Mouse (Mus musculus) hindbrain, embryonic 13.5 days (tissue): ENCODE measurements around the gene Tmem259. TPM values are rescaled to one million over a fixed set of nuclear protein-coding genes. Genes with fewer than 3 reads are reported as not detected.

Source experiments
- ATAC-seq: fragments of 200-750 bp; cut with Nextera tagmentation; 2 replicates; pipeline ENCODE4 v1.8.0; 2017; ENCODE audit warnings: moderate TSS enrichment; ENCODE audit not compliant: low FRiP score
- H3K27ac ChIP-seq: fragments of 300-500 bp; sonication (generic); 2 replicates; pipeline ENCODE4 v1.5.1; 2015; ENCODE audit warnings: inconsistent platforms, mild to moderate bottlenecking, moderate library complexity
- H3K27me3 ChIP-seq: fragments of 300-500 bp; sonication (generic); 2 replicates; pipeline ENCODE4 v1.6.1; 2015; ENCODE audit warnings: mild to moderate bottlenecking, inconsistent platforms
- H3K36me3 ChIP-seq: fragments of 300-500 bp; sonication (generic); 2 replicates; pipeline ENCODE4 v1.6.1; 2015; ENCODE audit warnings: mild to moderate bottlenecking, inconsistent platforms
- H3K4me1 ChIP-seq: fragments of 300-500 bp; sonication (generic); replicated peaks from 2 replicates; pipeline ENCODE4 v1.6.1; 2015; ENCODE audit warnings: inconsistent platforms
- H3K4me2 ChIP-seq: fragments of 300-500 bp; sonication (generic); 2 replicates; pipeline ENCODE4 v1.6.1; 2015; ENCODE audit warnings: inconsistent platforms, mild to moderate bottlenecking, moderate library complexity
- H3K4me3 ChIP-seq: fragments of 300-500 bp; sonication (generic); 2 replicates; pipeline ENCODE4 v1.5.1; 2015; ENCODE audit warnings: mild to moderate bottlenecking, inconsistent platforms
- H3K9ac ChIP-seq: fragments of 300-500 bp; sonication (generic); 2 replicates; pipeline ENCODE4 v1.6.1; 2015; ENCODE audit warnings: mild to moderate bottlenecking, inconsistent platforms
- H3K9me3 ChIP-seq: fragments of 300-500 bp; sonication (generic); 2 replicates; pipeline ENCODE4 v1.6.1; 2016; ENCODE audit warnings: inconsistent platforms
- WGBS: fragments of 180-500 bp; shearing (Covaris S2); methylation state at CpG from one replicate; pipeline ENCODE4 v1.1.7; 2015; 5-methylcytosine and 5-hydroxymethylcytosine counted together
- polyA plus RNA-seq: library from polyadenylated mRNA; unstranded; fragments of >200 nt; fragmentation: Nextera tagmentation; extraction: Ambion mirVana; gene quantifications from 2 replicates; pipeline ENCODE4 v1.2.1, GENCODE M21; 2015

Tmem259 gene
- polyA plus RNA-seq, 1 experiment from 2014 or later, result 16.3 TPM

DNA sequence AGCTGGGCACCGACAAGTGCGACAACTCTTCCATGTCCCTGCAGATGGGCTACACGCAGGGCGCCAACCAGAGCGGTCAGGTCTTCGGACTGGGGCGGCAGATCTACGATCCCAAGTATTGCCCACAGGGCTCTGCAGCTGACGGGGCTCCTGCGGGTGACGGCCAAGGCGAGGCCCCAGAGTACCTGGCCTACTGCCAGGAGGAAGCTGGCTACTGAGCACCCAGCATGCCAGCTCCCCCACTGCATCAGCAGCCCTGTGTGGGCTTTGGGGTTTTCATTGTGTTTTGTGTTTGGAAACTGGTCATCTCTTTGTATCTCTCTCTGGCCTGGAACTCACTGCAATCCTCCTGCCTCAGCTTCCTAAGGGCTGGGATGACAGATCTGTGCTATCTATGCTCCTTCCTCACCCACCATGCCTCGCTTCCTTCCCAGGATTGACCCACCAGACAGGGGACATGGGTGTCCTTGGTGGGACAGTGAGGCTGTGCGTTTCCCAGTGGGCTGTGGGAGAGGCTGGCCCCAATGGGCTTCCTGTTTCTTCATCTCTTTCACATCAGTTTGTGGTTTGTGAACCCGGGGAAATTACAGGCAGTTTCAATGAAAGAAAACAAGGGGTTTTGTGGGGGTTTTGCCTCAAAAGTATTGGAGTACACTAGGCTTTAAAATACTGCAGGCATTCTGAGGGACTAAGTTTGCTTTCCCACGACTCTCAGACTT lies 10.4 kb upstream of the Tmem259 start:
- WGBS, result 89% methylated on average over 16 of the region's 16 CpGs
- Histone ChIP-seq H3K36me3 (peaks cover 2% of the 10 kb centered on the region; the same call in 1 of the 2 replicates), H3K4me1 (peaks cover 25% of the 10 kb centered on the region), H3K27me3 (peaks cover 40% of the 10 kb centered on the region), H3K9me3 (0 out of 2 replicates have a peak, but pooled peaks cover 9% of the 10 kb centered on the region), H3K4me3 (no peak overlapping the region), H3K27ac (no peak overlapping the region), H3K9ac (no peak overlapping the region), H3K4me2 (no peak overlapping the region)
- ATAC-seq, result no peak

DNA sequence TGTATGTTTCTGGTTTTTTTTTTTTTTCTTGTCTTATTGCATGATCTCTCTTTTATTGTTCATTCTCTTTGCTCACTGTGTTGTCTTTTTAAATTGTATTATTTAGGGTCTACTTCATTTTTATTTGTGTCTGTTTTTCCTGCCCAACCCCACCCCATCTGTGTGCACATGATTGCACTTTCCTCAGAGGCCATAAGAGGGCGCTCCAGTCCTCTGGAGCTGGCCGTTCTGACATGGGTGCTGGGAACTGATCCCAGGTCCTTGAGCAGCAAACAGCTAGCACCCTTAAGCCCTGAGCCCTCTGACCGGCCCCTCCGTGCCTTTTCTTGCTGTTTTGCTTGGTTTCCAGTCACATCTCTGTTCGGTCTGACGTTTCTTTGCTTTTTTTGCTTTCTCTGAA lies 7.4 kb upstream of the Tmem259 start:
- Histone ChIP-seq H3K9ac (no peak overlapping the region), H3K9me3 (0 out of 2 replicates have a peak, but pooled peaks cover 9% of the 10 kb centered on the region), H3K27me3 (peaks cover 50% of the 10 kb centered on the region), H3K36me3 (peaks cover 2% of the 10 kb centered on the region; the same call in 1 of the 2 replicates), H3K4me1 (peaks cover 25% of the 10 kb centered on the region), H3K4me3 (no peak overlapping the region), H3K4me2 (no peak overlapping the region), H3K27ac (no peak overlapping the region)
- 87% methylated on average over 6 of the region's 6 CpGs for WGBS
- no peak for ATAC-seq

DNA sequence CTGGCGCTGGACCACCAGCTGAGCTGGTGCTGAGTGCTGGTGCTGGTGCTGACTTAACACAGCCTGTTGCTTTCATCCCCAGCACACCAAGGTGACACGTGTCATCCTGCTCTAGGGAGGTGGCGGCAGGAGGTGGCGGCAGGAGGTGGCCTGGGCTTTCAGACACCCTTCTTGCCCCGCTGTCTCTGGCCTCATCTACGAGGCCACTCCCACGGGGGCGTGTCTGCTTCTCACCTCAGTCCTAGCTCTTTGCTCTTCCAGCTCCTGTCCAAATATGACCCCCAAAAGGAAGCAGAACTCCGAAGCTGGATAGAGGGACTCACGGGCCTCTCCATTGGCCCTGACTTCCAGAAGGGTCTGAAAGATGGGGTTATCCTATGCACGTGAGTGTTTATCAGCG lies 7.0 kb upstream of the Tmem259 start:
- H3K27ac ChIP-seq, result no peak overlapping the region
- peaks cover 2% of the 10 kb centered on the region; the same call in 1 of the 2 replicates for H3K36me3 ChIP-seq
- H3K27me3 ChIP-seq, result peaks cover 50% of the 10 kb centered on the region
- 52% methylated on average over 12 of the region's 12 CpGs for WGBS
- no peak overlapping the region for H3K4me2 ChIP-seq
- H3K9me3 ChIP-seq, result 0 out of 2 replicates have a peak, but pooled peaks cover 9% of the 10 kb centered on the region
- H3K4me1 ChIP-seq, result peaks cover 29% of the 10 kb centered on the region
- H3K9ac ChIP-seq, result no peak overlapping the region
- no peak overlapping the region for H3K4me3 ChIP-seq
- no peak for ATAC-seq

DNA sequence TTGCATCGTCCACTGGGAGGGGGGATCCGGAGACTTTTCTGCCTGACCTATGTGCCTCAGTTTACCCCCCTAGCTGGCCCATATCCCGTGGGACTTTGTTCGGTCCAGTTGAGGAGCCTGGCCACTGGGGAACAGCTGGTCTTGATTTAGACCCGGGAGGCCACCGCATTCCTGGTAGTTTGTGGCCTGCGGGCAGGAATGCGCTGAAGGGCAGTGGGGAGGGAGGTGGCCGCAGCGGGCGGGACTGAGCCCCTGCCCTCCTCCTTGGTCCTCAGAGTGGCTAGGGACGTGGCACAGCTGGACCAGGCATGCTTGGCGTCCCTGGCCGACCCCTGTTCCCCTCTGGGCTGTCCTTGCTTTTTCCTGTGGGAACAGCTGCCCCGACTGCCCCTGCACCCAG lies 5.7 kb upstream of the Tmem259 start:
- 14% methylated on average over 15 of the region's 15 CpGs for WGBS
- peak overlapping the region; percentile 54 for H3K4me2 ChIP-seq
- 0 out of 2 replicates have a peak, but pooled peaks cover 9% of the 10 kb centered on the region for H3K9me3 ChIP-seq
- no peak overlapping the region for H3K27ac ChIP-seq
- H3K4me1 ChIP-seq, result peaks cover 30% of the 10 kb centered on the region
- 0 out of 2 replicates have a peak overlapping the region, but pooled peaks have one; percentile 40 for H3K9ac ChIP-seq
- peaks cover 50% of the 10 kb centered on the region for H3K27me3 ChIP-seq
- ATAC-seq, result no peak
- H3K4me3 ChIP-seq, result peak overlapping the region; percentile 44
- H3K36me3 ChIP-seq, result peaks cover 2% of the 10 kb centered on the region; the same call in 1 of the 2 replicates

DNA sequence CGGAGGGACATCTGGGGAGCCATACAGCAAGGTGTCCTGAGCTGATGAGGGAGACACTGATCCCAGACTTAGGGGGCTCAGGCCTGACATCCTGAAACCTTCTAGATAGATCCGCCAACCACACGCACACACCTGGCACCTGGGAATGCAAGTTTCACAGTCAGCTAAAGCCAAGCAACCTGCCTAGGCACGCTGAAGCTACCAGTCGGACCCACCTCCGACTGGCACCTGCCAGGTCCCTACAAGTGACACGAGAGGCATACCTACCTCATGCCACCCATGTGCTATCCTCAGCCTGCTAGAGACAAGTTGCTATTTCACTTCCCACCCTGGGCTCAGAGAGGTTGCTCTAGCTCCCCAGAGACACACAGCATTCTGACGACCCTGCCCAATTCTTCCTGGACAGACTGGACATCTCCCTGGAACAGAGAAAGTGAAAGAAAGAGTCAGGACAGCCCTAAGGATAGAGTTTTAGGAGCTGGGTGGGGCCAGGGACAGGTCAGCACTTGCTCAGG lies 5.2 kb upstream of the Tmem259 start:
- H3K27me3 ChIP-seq, result peaks cover 50% of the 10 kb centered on the region
- ATAC-seq, result no peak
- H3K4me1 ChIP-seq, result peaks cover 30% of the 10 kb centered on the region
- peak overlapping the region; percentile 67; the same call in 1 of the 2 replicates for H3K9ac ChIP-seq
- no peak overlapping the region for H3K27ac ChIP-seq
- peak overlapping the region; percentile 54 for H3K4me2 ChIP-seq
- H3K9me3 ChIP-seq, result 0 out of 2 replicates have a peak, but pooled peaks cover 9% of the 10 kb centered on the region
- peaks cover 2% of the 10 kb centered on the region; the same call in 1 of the 2 replicates for H3K36me3 ChIP-seq
- H3K4me3 ChIP-seq, result peak overlapping the region; percentile 44
- WGBS, result 35% methylated on average over 8 of the region's 8 CpGs

DNA sequence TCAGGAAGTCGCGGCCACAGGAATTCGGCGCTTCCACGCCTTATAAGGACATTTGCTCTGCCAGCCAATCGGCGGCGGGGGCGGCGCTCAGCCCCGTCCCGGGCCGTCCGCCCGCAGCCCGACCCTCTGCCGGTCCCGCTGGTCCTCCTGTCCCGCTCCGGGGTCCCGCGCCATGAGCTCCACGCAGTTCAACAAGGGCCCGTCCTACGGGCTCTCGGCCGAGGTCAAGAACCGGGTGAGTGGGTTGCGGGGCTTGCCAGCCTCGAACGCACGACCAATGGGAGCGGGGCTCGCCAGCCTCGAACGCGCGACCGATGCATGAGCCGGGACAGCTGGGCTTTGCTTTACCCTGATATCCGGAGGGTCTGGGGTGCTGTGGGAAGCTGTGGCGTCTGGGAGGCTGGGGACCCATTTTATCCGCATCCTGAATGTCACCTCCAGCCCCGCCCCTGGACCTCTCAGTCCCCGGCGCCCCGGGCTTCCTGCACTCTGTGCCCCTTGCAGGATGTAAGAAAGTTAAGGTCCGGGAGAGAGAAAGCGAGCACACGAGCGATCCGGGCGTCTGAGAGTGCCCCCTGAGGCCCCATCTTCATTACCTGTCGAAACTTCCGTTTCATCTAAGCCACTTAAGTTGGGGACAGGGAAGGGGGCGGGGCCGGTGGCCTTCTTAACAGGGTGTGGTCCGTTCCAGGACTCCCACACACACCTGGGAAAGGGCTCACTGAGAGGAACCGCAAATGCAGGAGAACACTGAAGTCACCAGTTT lies 4.6 kb upstream of the Tmem259 start, which contains the start of gene Cnn2:
TSS of gene Cnn2 (plus strand) at position 79 of the 766 bp plus-strand sequence.
- peaks cover 30% of the 10 kb centered on the region for H3K4me1 ChIP-seq
- H3K9ac ChIP-seq, result peak within 1 kb of the TSS; percentile 67
- H3K36me3 ChIP-seq, result peaks cover 2% of the 10 kb centered on the region; the same call in 1 of the 2 replicates
- WGBS, result 1% methylated on average over 59 of the region's 59 CpGs
- peak within 1 kb of the TSS; percentile 76 for H3K4me3 ChIP-seq
- H3K27ac ChIP-seq, result peak within 1 kb of the TSS; percentile 6; the same call in 1 of the 2 replicates
- 0 out of 2 replicates have a peak, but pooled peaks cover 9% of the 10 kb centered on the region for H3K9me3 ChIP-seq
- peak within 1 kb of the TSS; percentile 54 for H3K4me2 ChIP-seq
- no peak for ATAC-seq
- peaks cover 50% of the 10 kb centered on the region for H3K27me3 ChIP-seq

DNA sequence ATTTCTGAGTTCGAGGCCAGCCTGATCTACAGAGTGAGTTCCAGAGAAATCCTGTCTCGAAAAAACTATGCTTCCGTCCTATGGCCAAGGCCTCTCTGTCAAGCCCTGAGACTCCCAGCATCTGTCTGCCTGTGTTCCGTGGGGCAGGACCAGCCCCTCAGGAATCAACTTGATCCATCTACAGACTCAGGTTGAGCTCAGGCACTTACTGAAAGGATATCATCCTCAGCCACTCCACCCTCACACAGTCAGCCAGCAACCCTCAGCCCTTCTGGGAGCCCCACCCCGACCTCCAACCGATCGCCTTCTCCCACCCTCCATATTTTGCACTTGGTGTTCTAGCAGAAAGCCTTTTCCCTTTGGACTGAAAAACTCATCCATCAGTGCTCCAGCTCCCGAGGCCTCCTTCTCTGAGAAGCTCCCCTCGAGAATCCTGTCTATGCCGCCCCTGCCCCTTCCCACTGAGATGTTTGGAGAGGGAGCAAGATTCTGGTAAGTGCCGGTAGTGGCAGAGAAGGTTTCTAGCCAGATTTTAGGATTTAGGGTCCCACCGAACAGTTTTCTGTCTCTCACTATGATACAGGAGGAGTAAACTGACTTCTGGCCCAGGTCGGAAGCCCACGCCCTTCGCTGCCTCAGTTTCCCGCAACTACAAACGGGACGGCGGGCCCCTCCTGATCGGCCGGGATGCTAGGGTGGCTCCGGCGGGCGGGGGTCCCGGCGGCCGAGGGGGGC lies 3.8 kb upstream of the Tmem259 start:
- Histone ChIP-seq H3K4me2 (peak overlapping the region; percentile 54), H3K9ac (peak overlapping the region; percentile 67), H3K9me3 (0 out of 2 replicates have a peak, but pooled peaks cover 9% of the 10 kb centered on the region), H3K36me3 (peaks cover 2% of the 10 kb centered on the region; the same call in 1 of the 2 replicates), H3K27ac (peak overlapping the region; percentile 6; the same call in 1 of the 2 replicates), H3K27me3 (peaks cover 50% of the 10 kb centered on the region), H3K4me1 (peaks cover 37% of the 10 kb centered on the region), H3K4me3 (peak overlapping the region; percentile 44)
- WGBS, result 12% methylated on average over 27 of the region's 27 CpGs
- ATAC-seq, result no peak

DNA sequence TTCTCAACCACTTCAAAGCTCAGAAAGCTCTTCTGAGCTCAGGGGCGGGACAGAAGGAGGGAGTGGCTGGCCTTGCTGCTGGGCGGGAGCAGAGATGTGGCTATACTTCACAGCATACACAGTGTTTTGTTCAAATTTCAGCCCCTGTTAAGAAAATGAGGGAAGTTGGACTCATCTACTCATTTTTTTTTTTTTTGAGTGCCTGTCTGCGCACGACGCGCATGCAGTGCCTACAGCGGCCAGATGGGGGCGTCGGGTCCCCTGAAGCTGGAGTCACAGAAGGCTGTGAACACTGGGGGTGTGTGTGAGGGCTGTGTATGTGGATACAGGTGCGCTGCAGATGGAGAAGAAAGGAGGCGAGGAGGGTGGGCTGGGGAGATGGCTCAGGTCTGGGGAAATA lies 2.8 kb upstream of the Tmem259 start:
- H3K4me1 ChIP-seq, result peaks cover 46% of the 10 kb centered on the region
- peaks cover 50% of the 10 kb centered on the region for H3K27me3 ChIP-seq
- 3% methylated on average over 11 of the region's 11 CpGs for WGBS
- ATAC-seq, result no peak
- no peak overlapping the region; the same call in 1 of the 2 replicates for H3K9ac ChIP-seq
- H3K36me3 ChIP-seq, result peaks cover 2% of the 10 kb centered on the region; the same call in 1 of the 2 replicates
- H3K9me3 ChIP-seq, result 0 out of 2 replicates have a peak, but pooled peaks cover 9% of the 10 kb centered on the region
- H3K27ac ChIP-seq, result peak overlapping the region; percentile 90; the same call in 1 of the 2 replicates
- H3K4me3 ChIP-seq, result peak overlapping the region; percentile 76
- peak overlapping the region; percentile 25 for H3K4me2 ChIP-seq

DNA sequence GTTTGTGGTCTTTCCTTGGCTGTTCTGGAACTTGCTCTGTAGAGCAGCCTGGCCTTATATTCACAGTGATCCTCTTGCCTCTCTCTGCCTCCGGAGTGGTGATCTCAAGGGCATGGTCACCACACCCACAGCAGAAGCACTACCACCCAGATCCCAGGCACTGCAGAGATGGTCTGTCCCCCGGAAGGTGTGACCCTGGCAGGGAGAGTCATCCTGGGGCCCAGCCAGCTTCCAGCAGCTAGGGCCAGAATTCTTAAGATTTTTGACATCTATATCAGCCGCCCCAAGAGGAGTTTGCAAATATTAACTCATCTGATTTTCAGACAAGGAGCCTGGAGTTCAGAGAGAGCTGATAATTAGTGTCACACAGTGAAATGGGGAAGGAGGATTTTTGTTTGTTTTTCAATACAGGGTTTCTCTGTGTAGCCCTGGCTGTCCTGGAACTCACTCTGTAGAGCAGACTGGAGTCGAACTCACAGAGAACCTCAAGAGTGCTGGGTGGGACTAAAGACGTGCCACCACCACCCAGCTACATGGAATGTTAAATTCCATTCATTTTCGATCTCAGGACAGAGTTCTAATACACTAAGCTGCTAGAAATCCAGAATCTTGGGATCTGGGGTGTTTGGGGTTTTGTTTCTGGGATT lies 2.2 kb upstream of the Tmem259 start:
- H3K4me2 ChIP-seq, result peak overlapping the region; percentile 96
- H3K27me3 ChIP-seq, result peaks cover 47% of the 10 kb centered on the region
- no peak for ATAC-seq
- 0 out of 2 replicates have a peak, but pooled peaks cover 5% of the 10 kb centered on the region for H3K9me3 ChIP-seq
- H3K4me3 ChIP-seq, result peak overlapping the region; percentile 76
- peak overlapping the region; percentile 80 for H3K9ac ChIP-seq
- H3K27ac ChIP-seq, result peak overlapping the region; percentile 90
- H3K4me1 ChIP-seq, result peaks cover 52% of the 10 kb centered on the region
- WGBS, result 48% methylated on average over 6 of the region's 6 CpGs
- peaks cover under 1% of the 10 kb centered on the region for H3K36me3 ChIP-seq

DNA sequence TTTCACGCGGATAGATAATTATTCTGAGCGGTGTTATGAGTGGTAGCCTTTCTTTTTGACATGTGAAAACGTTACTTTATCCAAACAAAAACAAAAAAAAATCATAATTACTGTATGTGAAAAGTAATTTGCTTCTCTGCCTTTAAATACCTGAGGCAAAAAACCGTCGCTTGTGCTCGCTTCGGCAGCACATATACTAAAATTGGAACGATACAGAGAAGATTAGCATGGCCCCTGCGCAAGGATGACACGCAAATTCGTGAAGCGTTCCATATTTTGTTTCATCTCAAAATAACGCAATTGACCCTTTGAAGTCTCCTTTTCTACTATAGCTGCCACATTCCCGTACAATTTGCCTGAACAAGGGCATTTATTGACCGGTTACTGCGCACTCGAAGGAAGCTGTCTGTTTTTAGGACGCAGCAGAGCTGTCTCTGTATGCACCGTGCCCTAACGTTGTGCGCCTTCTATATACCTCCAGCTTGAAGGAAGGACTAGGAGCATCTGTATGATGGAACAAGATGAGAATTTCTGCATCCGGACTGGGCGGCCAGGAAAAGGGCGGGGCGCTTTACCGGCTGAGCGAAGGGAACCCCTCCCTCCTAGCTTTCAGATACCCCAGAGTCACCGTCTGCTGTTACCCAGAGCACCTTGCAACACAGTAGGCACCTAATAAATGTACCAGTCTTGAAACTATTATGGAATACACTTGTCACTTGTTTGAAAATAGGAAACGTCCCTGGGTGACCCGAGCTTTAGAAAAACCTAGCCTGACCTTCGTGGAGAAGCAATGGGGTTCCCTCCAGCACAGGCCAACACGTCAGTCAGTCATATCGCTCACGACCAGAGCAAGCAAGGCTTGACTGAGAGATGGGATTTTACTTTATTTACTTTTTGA lies 1.5 kb upstream of the Tmem259 start:
- peak; percentile 5; the same call in 1 of the 2 replicates for ATAC-seq
- Histone ChIP-seq H3K36me3 (peaks cover 4% of the 10 kb centered on the region; the same call in 1 of the 2 replicates), H3K9me3 (no peaks in the 10 kb centered on the region), H3K4me1 (peaks cover 59% of the 10 kb centered on the region), H3K9ac (peak overlapping the region; percentile 80), H3K4me3 (peak overlapping the region; percentile 76), H3K27me3 (peaks cover 39% of the 10 kb centered on the region), H3K4me2 (peak overlapping the region; percentile 96), H3K27ac (peak overlapping the region; percentile 90)
- 5% methylated on average over 35 of the region's 35 CpGs for WGBS
